Comparison of ENCODE assay signal across 8 mouse cellular contexts in genomic region chr17:35050126-35050750, GRCm38 (mm10). TPM values are rescaled to one million over a fixed set of nuclear protein-coding genes. Genes with fewer than 3 reads are reported as not detected.
DNase-seq lines count a peak whose midpoint lies in the region; ATAC-seq and TF ChIP-seq lines count a peak whose summit lies in the region.

No protein-coding gene starts in this region.

- H3K4me2 ChIP-seq in hindbrain, embryonic 16.5 days (ENCODE audit: low read length): peak overlapping the region; percentile 64
- peak overlapping the region; percentile 98 for H3K4me2 ChIP-seq in liver, embryonic 14.5 days (ENCODE audit: low read depth)

- H3K36me3 ChIP-seq in hindbrain, embryonic 16.5 days (ENCODE audit: control insufficient read depth, insufficient read depth, low read length): peaks cover 6% of the 10 kb centered on the region
- H3K36me3 ChIP-seq in liver, embryonic 14.5 days (replicated peaks; ENCODE audit: control insufficient read depth, insufficient read depth, low read depth): peaks cover 30% of the 10 kb centered on the region
- peaks cover 26% of the 10 kb centered on the region for H3K36me3 ChIP-seq in thymus, adult 2 months (ENCODE audit: control insufficient read depth, insufficient read depth, low read length)

- ATAC-seq in CD4-positive, CD25-positive, alpha-beta regulatory T cell, adult 4 months: no peak
- no peak for ATAC-seq in hindbrain, embryonic 16.5 days
- peak; percentile 24; the same call in 1 of the 2 replicates for ATAC-seq in liver, embryonic 14.5 days (ENCODE audit: insufficient read depth)

- peak overlapping the region; percentile 68 for H3K9ac ChIP-seq in hindbrain, embryonic 16.5 days (ENCODE audit: low read depth, low read length)
- H3K9ac ChIP-seq in liver, embryonic 14.5 days (replicated peaks): peak overlapping the region; percentile 89

- TF ChIP-seq EP300 in liver, embryonic 14.5 days (IDR thresholded peaks at IDR 0.05; ENCODE audit: low read depth): no peak

- H3K27me3 ChIP-seq in hindbrain, embryonic 16.5 days (replicated peaks; ENCODE audit: control insufficient read depth, insufficient read depth, low read length): no peaks in the 10 kb centered on the region
- H3K27me3 ChIP-seq in liver, embryonic 14.5 days (ENCODE audit: control insufficient read depth, insufficient read depth, low read length): no peaks in the 10 kb centered on the region
- H3K27me3 ChIP-seq in thymus, adult 2 months (ENCODE audit: control insufficient read depth, insufficient read depth, low read length): no peaks in the 10 kb centered on the region

- peaks cover 10% of the 10 kb centered on the region; the same call in 1 of the 2 replicates for H3K4me1 ChIP-seq in brown adipose tissue, adult 24 weeks (ENCODE audit: control insufficient read depth, insufficient read depth, insufficient read length, low read length)
- H3K4me1 ChIP-seq in hindbrain, embryonic 16.5 days (ENCODE audit: control insufficient read depth, insufficient read depth, low read depth, low read length): peaks cover 10% of the 10 kb centered on the region
- peaks cover 45 to 47% of the 10 kb centered on the region in 2 experiments for H3K4me1 ChIP-seq in liver, embryonic 14.5 days (replicated peaks; ENCODE audit: control insufficient read depth in 2 of 2, insufficient read depth in 2 of 2, low read length in 1 of 2)
- peaks cover 42% of the 10 kb centered on the region for H3K4me1 ChIP-seq in thymus, adult 2 months (replicated peaks; ENCODE audit: control insufficient read depth, insufficient read depth, low read length)

- peak overlapping the region; percentile 99 for H3K27ac ChIP-seq in brown adipose tissue, adult 24 weeks (replicated peaks; ENCODE audit: low read depth, low read length)
- peak overlapping the region; percentile 91 for H3K27ac ChIP-seq in hindbrain, embryonic 16.5 days (ENCODE audit: low read depth, low read length)
- peak overlapping the region; percentile 81 for H3K27ac ChIP-seq in liver, embryonic 14.5 days
- H3K27ac ChIP-seq in thymus, adult 2 months (ENCODE audit: control insufficient read depth, insufficient read depth, low read length): peak overlapping the region; percentile 86

- 0 out of 2 replicates have a peak, but pooled peaks have one; percentile 27 for TF ChIP-seq POLR2A in thymus, adult 2 months (IDR thresholded peaks at IDR 0.05; ENCODE audit: control insufficient read depth, extremely low read depth, insufficient read depth, low read length, poor library complexity)

- peak overlapping the region; percentile 66 for H3K4me3 ChIP-seq in brown adipose tissue, adult 24 weeks (ENCODE audit: insufficient read depth, low read depth, low read length)
- peak overlapping the region; percentile 43 for H3K4me3 ChIP-seq in hindbrain, embryonic 16.5 days (ENCODE audit: low read length)
- peak overlapping the region; percentile 81 to 93 for H3K4me3 ChIP-seq in liver, embryonic 14.5 days (ENCODE audit: insufficient read depth in 1 of 2, low read depth in 2 of 2, low read length in 2 of 2)
- peak overlapping the region; percentile 75 for H3K4me3 ChIP-seq in thymus, adult 2 months (ENCODE audit: control insufficient read depth, insufficient read depth, low read length)

- no peaks in the 10 kb centered on the region for H3K9me3 ChIP-seq in hindbrain, embryonic 16.5 days (ENCODE audit: control insufficient read depth, low read length)
- no peaks in the 10 kb centered on the region for H3K9me3 ChIP-seq in liver, embryonic 14.5 days (ENCODE audit: control insufficient read depth, low read length)

- peak; percentile 74 for DNase-seq in CD4-positive, CD25-positive, alpha-beta regulatory T cell, adult 2 months (ENCODE audit: low read depth, low spot score)
- DNase-seq in gastrocnemius, adult 8-10 months (ENCODE audit: low spot score in 2 of 2): peak; percentile 37 to 53
- DNase-seq in liver, embryonic 14.5 days (ENCODE audit: low read depth in 3 of 3, low spot score in 3 of 3): peak in 2 of 3 experiments; percentile 49 to 53
- peak; percentile 75 for DNase-seq in neural tube, embryonic 10.5 days (ENCODE audit: extremely low spot score, low spot score)
- DNase-seq in thymus, adult 2 months: peak; percentile 84

- TF ChIP-seq CTCF in liver, embryonic 14.5 days (IDR thresholded peaks at IDR 0.05; ENCODE audit: low read depth): no peak
- no peak for TF ChIP-seq CTCF in thymus, adult 2 months (IDR thresholded peaks at IDR 0.05; ENCODE audit: borderline replicate concordance, control insufficient read depth, extremely low read depth, insufficient read depth, low read length, poor library complexity)

- WGBS in hindbrain, embryonic 16.5 days: 1% methylated on average over 27 of the region's 27 CpGs
- under 1% methylated on average over 27 of the region's 27 CpGs for WGBS in liver, embryonic 14.5 days (ENCODE audit: insufficient replicate concordance)
- under 1% methylated on average over 27 of the region's 27 CpGs for WGBS in thymus, adult 2 months

RNA-seq across cellular contexts. Expression of gene Clic1, which starts 0.5 kb away (rescaled TPM):
- 100 to 1,000 TPM; 490 to 619 TPM for polyA plus RNA-seq in CD4-positive, CD25-positive, alpha-beta regulatory T cell, adult 4 months (2017; shearing (Covaris generic))
- polyA plus RNA-seq in brown adipose tissue, adult 24 weeks (2012; ENCODE audit: insufficient read depth, insufficient read length, missing spikeins): 13.6 and 16.8 TPM in 2 replicates
- 1 to 10 TPM; 5.2 to 9.0 (median 6.6) TPM for total RNA-seq in gastrocnemius, adult 8-10 months (2022)
- polyA plus RNA-seq in hindbrain, embryonic 16.5 days (2015; fragmentation: Nextera tagmentation; extraction: Ambion mirVana): 85.2 and 88.5 TPM in 2 replicates
- 76.4 and 78.0 TPM in 2 replicates for polyA plus RNA-seq in liver, embryonic 14.5 days (2012; rRNA removed)
- 38.1 and 39.9 TPM in 2 replicates for polyA plus RNA-seq in liver, embryonic 14.5 days (2014; fragmentation: Nextera tagmentation; extraction: Ambion mirVana)
- 316 and 321 TPM in 2 replicates for polyA plus RNA-seq in thymus, adult 2 months (2012; rRNA removed)

RNA-seq across cellular contexts. Expression of gene Msh5, which starts 3.7 kb away (rescaled TPM):
- 1 to 10 TPM; 1.8 to 2.5 TPM for polyA plus RNA-seq in CD4-positive, CD25-positive, alpha-beta regulatory T cell, adult 4 months (2017; shearing (Covaris generic))
- polyA plus RNA-seq in brown adipose tissue, adult 24 weeks (2012; ENCODE audit: insufficient read depth, insufficient read length, missing spikeins): not detected in 2 replicates
- not detected for total RNA-seq in gastrocnemius, adult 8-10 months (2022)
- polyA plus RNA-seq in hindbrain, embryonic 16.5 days (2015; fragmentation: Nextera tagmentation; extraction: Ambion mirVana): 1.8 and 2.5 TPM in 2 replicates
- polyA plus RNA-seq in liver, embryonic 14.5 days (2012; rRNA removed): 3.3 and 4.3 TPM in 2 replicates
- polyA plus RNA-seq in liver, embryonic 14.5 days (2014; fragmentation: Nextera tagmentation; extraction: Ambion mirVana): 2.3 and 2.9 TPM in 2 replicates
- polyA plus RNA-seq in thymus, adult 2 months (2012; rRNA removed): 15.5 and 20.0 TPM in 2 replicates

RNA-seq across cellular contexts. Expression of gene Ddah2, which starts 8.6 kb away (rescaled TPM):
- polyA plus RNA-seq in CD4-positive, CD25-positive, alpha-beta regulatory T cell, adult 4 months (2017; shearing (Covaris generic)): 1 to 10 TPM; 1.1 to 6.3 TPM
- polyA plus RNA-seq in brown adipose tissue, adult 24 weeks (2012; ENCODE audit: insufficient read depth, insufficient read length, missing spikeins): 9.4 and 11.6 TPM in 2 replicates
- 1 to 10 TPM; 4.3 to 6.2 (median 5.1) TPM for total RNA-seq in gastrocnemius, adult 8-10 months (2022)
- polyA plus RNA-seq in hindbrain, embryonic 16.5 days (2015; fragmentation: Nextera tagmentation; extraction: Ambion mirVana): 338 and 363 TPM in 2 replicates
- polyA plus RNA-seq in liver, embryonic 14.5 days (2012; rRNA removed): 12.0 and 12.3 TPM in 2 replicates
- polyA plus RNA-seq in liver, embryonic 14.5 days (2014; fragmentation: Nextera tagmentation; extraction: Ambion mirVana): 16.1 and 17.3 TPM in 2 replicates
- 54.0 and 55.3 TPM in 2 replicates for polyA plus RNA-seq in thymus, adult 2 months (2012; rRNA removed)

RNA-seq across cellular contexts. Expression of gene Ly6g6c, which starts 14.9 kb away (rescaled TPM):
- not detected for polyA plus RNA-seq in CD4-positive, CD25-positive, alpha-beta regulatory T cell, adult 4 months (2017; shearing (Covaris generic))
- polyA plus RNA-seq in brown adipose tissue, adult 24 weeks (2012; ENCODE audit: insufficient read depth, insufficient read length, missing spikeins): not detected in 2 replicates
- total RNA-seq in gastrocnemius, adult 8-10 months (2022): not detected
- polyA plus RNA-seq in hindbrain, embryonic 16.5 days (2015; fragmentation: Nextera tagmentation; extraction: Ambion mirVana): not detected in 2 replicates
- polyA plus RNA-seq in liver, embryonic 14.5 days (2012; rRNA removed): 0.26 and 0.48 TPM in 2 replicates
- 0.24 and 0.37 TPM in 2 replicates for polyA plus RNA-seq in liver, embryonic 14.5 days (2014; fragmentation: Nextera tagmentation; extraction: Ambion mirVana)
- 3.6 and 5.0 TPM in 2 replicates for polyA plus RNA-seq in thymus, adult 2 months (2012; rRNA removed)

RNA-seq across cellular contexts. Expression of gene Mpig6b, which starts 15.7 kb away (rescaled TPM):
- not detected for polyA plus RNA-seq in CD4-positive, CD25-positive, alpha-beta regulatory T cell, adult 4 months (2017; shearing (Covaris generic))
- not detected in 2 replicates for polyA plus RNA-seq in brown adipose tissue, adult 24 weeks (2012; ENCODE audit: insufficient read depth, insufficient read length, missing spikeins)
- total RNA-seq in gastrocnemius, adult 8-10 months (2022): not detected
- polyA plus RNA-seq in hindbrain, embryonic 16.5 days (2015; fragmentation: Nextera tagmentation; extraction: Ambion mirVana): 0.13 and 0.21 TPM in 2 replicates
- polyA plus RNA-seq in liver, embryonic 14.5 days (2012; rRNA removed): 2.3 and 2.6 TPM in 2 replicates
- polyA plus RNA-seq in liver, embryonic 14.5 days (2014; fragmentation: Nextera tagmentation; extraction: Ambion mirVana): 4.0 and 6.6 TPM in 2 replicates
- polyA plus RNA-seq in thymus, adult 2 months (2012; rRNA removed): 0.18 and 0.20 TPM in 2 replicates
